Mouse (Mus musculus) liver, embryonic 14.5 days (tissue): Measurements from ENCODE around the gene Ciapin1. TPM values are rescaled to one million over a fixed set of nuclear protein-coding genes. Genes with fewer than 3 reads are reported as not detected.

ENCODE experiments used
- ATAC-seq: fragments of 200-750 bp; cut with Nextera tagmentation; 2 replicates; pipeline ENCODE4 v1.8.0; 2017; ENCODE audit warnings: moderate number of reproducible peaks, mild to moderate bottlenecking, moderate library complexity; ENCODE audit not compliant: insufficient read depth
- DNase-seq, 3 experiments: peaks; one replicate each; pipeline ENCODE4 v3.0.0-alpha.2; 2012 to 2013; ENCODE audit warnings: low read depth in 3 of 3, low spot score in 3 of 3
- H3K27ac ChIP-seq: fragments of 300-500 bp; sonication (generic); 2 replicates; pipeline ENCODE4 v1.5.1; 2014; ENCODE audit warnings: moderate library complexity, mild to moderate bottlenecking, control low read depth, inconsistent platforms
- H3K27me3 ChIP-seq: fragments of 300-500 bp; sonication (generic); 2 replicates; pipeline ENCODE4 v1.6.1; 2014; ENCODE audit warnings: mild to moderate bottlenecking, low read length, moderate library complexity; ENCODE audit not compliant: control insufficient read depth, insufficient read depth
- H3K36me3 ChIP-seq: fragments of 300-500 bp; sonication (generic); replicated peaks from 2 replicates; pipeline ENCODE4 v1.6.1; 2014; ENCODE audit warnings: low read depth; ENCODE audit not compliant: control insufficient read depth, insufficient read depth
- H3K4me1 ChIP-seq, 2 experiments: fragments of 200-500 bp in 1 of 2; fragments of 300-500 bp in 1 of 2; sonication (generic) in 1 of 2; replicated peaks; 2 replicates each; pipeline ENCODE4 v1.6.1; 2012 to 2014; ENCODE audit warnings: antibody characterized with exemption in 1 of 2, inconsistent platforms in 1 of 2, low read length in 1 of 2; ENCODE audit not compliant: control insufficient read depth in 2 of 2, insufficient read depth in 2 of 2
- H3K4me2 ChIP-seq: fragments of 300-500 bp; sonication (generic); 2 replicates; pipeline ENCODE4 v1.6.1; 2014; ENCODE audit warnings: low read depth, mild to moderate bottlenecking, control low read depth, moderate library complexity
- H3K4me3 ChIP-seq, 2 experiments: fragments of 200-500 bp in 1 of 2; fragments of 300-500 bp in 1 of 2; sonication (generic) in 1 of 2; 2 replicates each; pipeline ENCODE4 v1.5.1; 2012 to 2014; ENCODE audit warnings: low read depth in 2 of 2, low read length in 2 of 2, mild to moderate bottlenecking in 2 of 2, control low read depth in 1 of 2, inconsistent platforms in 1 of 2, moderate library complexity in 1 of 2; ENCODE audit not compliant: insufficient read depth in 1 of 2
- H3K9ac ChIP-seq: fragments of 300-500 bp; sonication (generic); replicated peaks from 2 replicates; pipeline ENCODE4 v1.6.1; 2014; ENCODE audit warnings: mild to moderate bottlenecking, control low read depth, moderate library complexity
- H3K9me3 ChIP-seq: fragments of 300-500 bp; sonication (generic); 2 replicates; pipeline ENCODE4 v1.6.1; 2016; ENCODE audit warnings: low read length, mixed read lengths; ENCODE audit not compliant: control insufficient read depth
- CTCF ChIP-seq: IDR thresholded peaks from 2 replicates; pipeline ENCODE4 v1.5.1; 2016; ENCODE audit warnings: antibody characterized with exemption, low read depth, control low read depth
- EP300 ChIP-seq: IDR thresholded peaks from 2 replicates; pipeline ENCODE4 v1.6.1; 2016; ENCODE audit warnings: antibody characterized with exemption, low read depth
- whole genome bisulfite sequencing: fragments of 180-500 bp; shearing (Covaris S2); extraction: QIAGEN DNeasy Blood & Tissue Kit; methylation state at CpG from one replicate; pipeline ENCODE4 v1.1.7; 2014; ENCODE audit not compliant: insufficient replicate concordance; 5-methylcytosine and 5-hydroxymethylcytosine counted together
- polyA plus RNA-seq, 2 experiments: library from polyadenylated mRNA; depleted of rRNA in 1 of 2; stranded (reverse) in 1 of 2; unstranded in 1 of 2; fragments of >200 nt; fragmentation: Nextera tagmentation in 1 of 2; extraction: Ambion mirVana in 1 of 2; gene quantifications; 2 replicates each; pipeline versions ENCODE4 v1.2.1 to v1.2.3; 2012 to 2014

Ciapin1 gene
- polyA plus RNA-seq, 2 experiments: 23.7 to 38.4 TPM

GRCm38 (mm10) chr8:94825170-94825569, 13.0 kb downstream of the Ciapin1 start:
- peaks cover 69% of the 10 kb centered on the region for H3K36me3 ChIP-seq
- 86% methylated on average over 6 of the region's 6 CpGs for WGBS

GRCm38 (mm10) chr8:94822637-94823560, 15.3 kb downstream of the Ciapin1 start:
- H3K36me3 ChIP-seq: peaks cover 51% of the 10 kb centered on the region
- peaks cover 0 to 7% of the 10 kb centered on the region in 2 experiments; a peak in 2 of 4 replicates for H3K4me1 ChIP-seq
- peak; percentile 64; the same call in 1 of the 2 replicates for ATAC-seq
- no peak overlapping the region for H3K27ac ChIP-seq
- TF ChIP-seq EP300 (no peak), CTCF (peak; percentile 92)
- H3K4me2 ChIP-seq: no peak overlapping the region
- WGBS: 84% methylated on average over 23 of the region's 23 CpGs
- no peak for DNase-seq
- no peaks in the 10 kb centered on the region for H3K9me3 ChIP-seq
- H3K4me3 ChIP-seq: no peak overlapping the region
- H3K9ac ChIP-seq: no peak overlapping the region
- H3K27me3 ChIP-seq: no peaks in the 10 kb centered on the region

More at GRCm38 (mm10) chr8:94825170-94825569, 13.0 kb downstream of the Ciapin1 start:
- Histone ChIP-seq H3K27me3 (no peaks in the 10 kb centered on the region), H3K4me2 (no peak overlapping the region), H3K4me1 (peaks cover 0 to 3% of the 10 kb centered on the region in 2 experiments; a peak in 2 of 4 replicates), H3K4me3 (no peak overlapping the region), H3K27ac (no peak overlapping the region), H3K9me3 (no peaks in the 10 kb centered on the region), H3K9ac (no peak overlapping the region)
- ATAC-seq (no peak), DNase-seq (no peak)
- TF ChIP-seq CTCF (no peak), EP300 (no peak)

- Histone ChIP-seq H3K27me3 (no peaks in the 10 kb centered on the region), H3K9me3 (no peaks in the 10 kb centered on the region), H3K9ac (no peak overlapping the region), H3K4me1 (peaks cover 0 to 7% of the 10 kb centered on the region in 2 experiments; a peak in 2 of 4 replicates), H3K36me3 (peaks cover 43% of the 10 kb centered on the region), H3K4me3 (no peak overlapping the region), H3K4me2 (no peak overlapping the region), H3K27ac (no peak overlapping the region)
- ATAC-seq: no peak
- TF ChIP-seq CTCF: no peak
- no peak for TF ChIP-seq EP300
- WGBS: 88% methylated on average over 2 of the region's 2 CpGs
- DNase-seq: no peak
Measured at GRCm38 (mm10) chr8:94821381-94821780, 16.8 kb downstream of the Ciapin1 start.

GRCm38 (mm10) chr8:94820553-94820952, 17.6 kb downstream of the Ciapin1 start:
- no peak for DNase-seq
- peaks cover 36% of the 10 kb centered on the region for H3K36me3 ChIP-seq

GRCm38 (mm10) chr8:94819671-94820179, 18.4 kb downstream of the Ciapin1 start:
- DNase-seq (no peak), ATAC-seq (peak; percentile 33; the same call in 1 of the 2 replicates)
- 31% methylated on average over 6 of the region's 6 CpGs for WGBS
- H3K27me3 ChIP-seq: no peaks in the 10 kb centered on the region
- H3K4me3 ChIP-seq: no peak overlapping the region
- no peak overlapping the region for H3K27ac ChIP-seq
- TF ChIP-seq EP300 (no peak; the same call in 1 of the 2 replicates), CTCF (no peak)
- H3K9ac ChIP-seq: no peak overlapping the region
- peaks cover 0 to 7% of the 10 kb centered on the region in 2 experiments; a peak in 2 of 4 replicates for H3K4me1 ChIP-seq
- H3K36me3 ChIP-seq: peaks cover 29% of the 10 kb centered on the region
- H3K4me2 ChIP-seq: no peak overlapping the region
- no peaks in the 10 kb centered on the region for H3K9me3 ChIP-seq

More at GRCm38 (mm10) chr8:94820553-94820952, 17.6 kb downstream of the Ciapin1 start:
- H3K4me2 ChIP-seq: no peak overlapping the region
- TF ChIP-seq CTCF (no peak), EP300 (no peak)
- no peaks in the 10 kb centered on the region for H3K27me3 ChIP-seq
- no peak overlapping the region for H3K27ac ChIP-seq
- H3K9ac ChIP-seq: no peak overlapping the region
- H3K4me1 ChIP-seq: peaks cover 0 to 7% of the 10 kb centered on the region in 2 experiments; a peak in 2 of 4 replicates
- no peak for ATAC-seq
- 82% methylated on average over 7 of the region's 7 CpGs for WGBS
- H3K4me3 ChIP-seq: no peak overlapping the region
- H3K9me3 ChIP-seq: no peaks in the 10 kb centered on the region
